Mouse (Mus musculus) layer of hippocampus, postnatal 14 days (tissue): ENCODE results near the gene Oat. TPM values are rescaled to one million over a fixed set of nuclear protein-coding genes. Genes with fewer than 3 reads are reported as not detected.

ENCODE experiments used
- DNase-seq, 2 experiments: peaks; one replicate each; pipeline ENCODE4 v3.0.0; 2021 to 2022; ENCODE audit warnings: low spot score in 2 of 2, mixed read lengths in 1 of 2
- total RNA-seq, 2 experiments: library from RNA; stranded (reverse); gene quantifications; 2 replicates each; pipeline ENCODE4 v1.2.3; 2021

Gene Oat
- total RNA-seq, 2 experiments from 2014 or later = 67.5 to 72.9 TPM

GRCm38 (mm10) chr7:132547126-132547525 is 29.1 kb downstream of the Oat start:
- no peak for DNase-seq

- no peak for DNase-seq
Measured at GRCm38 (mm10) chr7:132542427-132542826, 33.8 kb downstream of the Oat start.

GRCm38 (mm10) chr7:132541566-132541965 is 34.6 kb downstream of the Oat start:
- DNase-seq = no peak

- no peak for DNase-seq
Measured at GRCm38 (mm10) chr7:132540597-132540996, 35.6 kb downstream of the Oat start.

GRCm38 (mm10) chr7:132529206-132529605 is 47.0 kb downstream of the Oat start:
- DNase-seq = no peak

- DNase-seq = no peak
Measured at GRCm38 (mm10) chr7:132513419-132513982, 62.7 kb downstream of the Oat start.

GRCm38 (mm10) chr7:132509110-132509509 is 67.1 kb downstream of the Oat start:
- no peak for DNase-seq

Other genes starting within 250 kb of the Oat start
- not detected for gene Nkx1-2, start 23.2 kb upstream of the Oat start, total RNA-seq
- 10 to 100 TPM; 30.5 to 31.2 TPM for gene Lhpp, start 34.2 kb upstream of the Oat start, total RNA-seq
- 10 to 100 TPM; 26.4 to 27.2 TPM for gene Fam53b, start 237.5 kb upstream of the Oat start, total RNA-seq